Mouse (Mus musculus) fat pad, adult 2 months (tissue): ENCODE measurements at regions not wholly inside any gene's neighbourhood (a gene's known extent, or its start where the extent isn't known, plus 50 kb on each side); places are given as distances from the start of the nearest gene placed in this dataset.

Source experiments
- DNase-seq: peaks from one replicate; pipeline ENCODE4 v3.0.0-alpha.2; 2011; ENCODE audit warnings: low read depth, low spot score; ENCODE audit errors: extremely low read depth

GRCm38 (mm10) chr12:112235841-112236240, 89.8 kb downstream of the Kif26a start:
- no peak for DNase-seq

- no peak for DNase-seq
These were observed 91.1 kb downstream of the Kif26a start for GRCm38 (mm10) chr12:112237061-112237490.

GRCm38 (mm10) chr12:112238834-112239233, 92.8 kb downstream of the Kif26a start:
- DNase-seq = no peak

- no peak for DNase-seq
These were observed 95.7 kb downstream of the Kif26a start for GRCm38 (mm10) chr12:112241740-112242171.

- DNase-seq = no peak
These were observed 97.2 kb downstream of the Kif26a start for GRCm38 (mm10) chr12:112243231-112243630.

- DNase-seq = no peak
These were observed 104.9 kb downstream of the Kif26a start for GRCm38 (mm10) chr12:112250894-112251293.

GRCm38 (mm10) chr12:112253461-112253860, 107.5 kb downstream of the Kif26a start:
- no peak for DNase-seq

GRCm38 (mm10) chr12:112255223-112255622, 109.2 kb downstream of the Kif26a start:
- no peak for DNase-seq

GRCm38 (mm10) chr12:112257691-112258090, 111.7 kb downstream of the Kif26a start:
- no peak for DNase-seq

- no peak for DNase-seq
These were observed 117.5 kb downstream of the Kif26a start for GRCm38 (mm10) chr12:112263283-112264056.

GRCm38 (mm10) chr12:112264201-112264600, 118.2 kb downstream of the Kif26a start:
- DNase-seq = no peak

- DNase-seq = no peak
These were observed 119.4 kb downstream of the Kif26a start for GRCm38 (mm10) chr12:112265289-112265969.

- DNase-seq = no peak
These were observed 128.0 kb downstream of the Kif26a start for GRCm38 (mm10) chr12:112274026-112274425.

- no peak for DNase-seq
These were observed 128.7 kb downstream of the Kif26a start for GRCm38 (mm10) chr12:112274756-112275155.

GRCm38 (mm10) chr12:112276651-112277050, 130.6 kb downstream of the Kif26a start:
- no peak for DNase-seq

GRCm38 (mm10) chr12:112277511-112277910, 131.5 kb downstream of the Kif26a start:
- no peak for DNase-seq

GRCm38 (mm10) chr12:112285096-112285495, 139.1 kb downstream of the Kif26a start:
- no peak for DNase-seq

- no peak for DNase-seq
These were observed 142.8 kb downstream of the Kif26a start for GRCm38 (mm10) chr12:112288786-112289185.

GRCm38 (mm10) chr12:112290299-112290698, 144.3 kb downstream of the Kif26a start:
- no peak for DNase-seq

- DNase-seq = no peak
These were observed 145.9 kb downstream of the Kif26a start for GRCm38 (mm10) chr12:112291748-112292561.

- DNase-seq = no peak
These were observed 147.1 kb downstream of the Kif26a start for GRCm38 (mm10) chr12:112293105-112293504.
